Mouse (Mus musculus): Measurements from ENCODE around the gene C8b.

C8b gene

DNA sequence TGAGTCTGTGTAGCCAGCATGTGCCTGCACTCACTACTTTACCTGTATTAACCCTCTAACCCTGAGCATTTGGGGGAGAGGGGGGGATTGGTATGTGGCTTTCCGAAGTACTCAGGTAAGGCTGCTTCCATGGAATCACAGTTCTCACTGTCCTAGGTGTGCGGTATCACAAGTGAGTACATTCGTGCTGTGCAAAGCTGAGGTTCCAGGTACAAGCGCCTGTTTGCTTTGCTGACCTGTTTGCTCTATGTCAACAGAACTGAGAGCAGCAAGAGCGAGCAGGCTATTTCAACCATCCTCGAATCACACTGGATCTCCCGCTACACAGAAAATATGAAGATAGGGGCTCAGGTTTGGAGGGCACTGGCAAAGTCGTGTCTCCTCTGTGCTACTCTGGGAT is at the start of gene C8b:
Gene C8b (plus strand): TSS at position 253 of the 400 bp plus-strand sequence.
- no peak for DNase-seq (ENCODE audit: low spot score in 2 of 2)

- DNase-seq (ENCODE audit: low spot score in 2 of 2), result no peak
Measured at GRCm38 (mm10) chr4:104716506-104716905, 49.6 kb upstream of the C8b start.

DNA sequence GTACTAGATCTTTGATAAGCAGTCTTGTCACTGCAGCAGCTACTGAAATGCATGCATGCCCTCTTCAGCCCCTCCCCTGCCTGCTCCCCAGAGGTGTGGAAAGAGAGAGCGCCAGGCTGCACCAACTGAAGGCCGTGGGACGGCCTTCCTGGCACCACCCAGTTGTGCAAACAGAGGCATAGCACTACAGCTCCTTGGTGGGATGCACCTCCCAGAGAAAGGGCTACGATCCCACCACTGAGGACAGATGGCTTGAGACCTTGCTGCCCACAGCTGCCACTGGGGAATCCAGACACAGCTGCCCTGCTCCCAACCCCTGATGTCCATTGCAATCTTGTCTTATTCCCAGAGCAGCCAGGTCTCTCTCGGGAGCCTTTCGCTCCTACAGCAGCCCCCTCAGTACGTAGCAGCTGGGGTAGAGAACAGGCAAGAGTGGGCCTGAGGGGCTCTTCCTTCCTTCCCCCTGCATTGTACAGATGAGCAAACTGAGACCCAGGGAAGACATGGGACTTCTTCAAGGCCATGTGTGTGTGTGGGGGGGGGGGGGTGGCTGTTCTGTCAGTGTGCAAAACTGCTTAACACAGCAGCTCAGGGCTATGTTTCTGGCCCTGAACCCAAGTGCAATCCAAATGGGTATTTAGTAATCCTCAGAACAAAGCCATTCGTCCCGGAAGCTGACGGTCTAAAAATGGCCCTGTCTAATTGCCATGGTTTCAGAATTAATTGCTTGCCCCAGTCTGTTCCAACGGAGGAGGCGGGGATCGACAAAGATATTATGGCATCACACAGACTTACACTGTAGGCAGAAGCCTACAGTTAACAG is 46.9 kb upstream of the C8b start:
- no peak for DNase-seq (ENCODE audit: low spot score in 2 of 2)

GRCm38 (mm10) chr4:104723527-104724045 is 42.5 kb upstream of the C8b start:
- no peak for DNase-seq (ENCODE audit: low spot score in 2 of 2)

GRCm38 (mm10) chr4:104724258-104724657 is 41.9 kb upstream of the C8b start:
- no peak for DNase-seq (ENCODE audit: low spot score in 2 of 2)

- no peak for DNase-seq (ENCODE audit: low spot score in 2 of 2)
Measured at GRCm38 (mm10) chr4:104725673-104726072, 40.4 kb upstream of the C8b start.

GRCm38 (mm10) chr4:104729185-104729584 is 36.9 kb upstream of the C8b start:
- DNase-seq (ENCODE audit: low spot score in 2 of 2), result no peak

- no peak for DNase-seq (ENCODE audit: low spot score in 2 of 2)
Measured at GRCm38 (mm10) chr4:104746500-104746899, 19.6 kb upstream of the C8b start.

DNA sequence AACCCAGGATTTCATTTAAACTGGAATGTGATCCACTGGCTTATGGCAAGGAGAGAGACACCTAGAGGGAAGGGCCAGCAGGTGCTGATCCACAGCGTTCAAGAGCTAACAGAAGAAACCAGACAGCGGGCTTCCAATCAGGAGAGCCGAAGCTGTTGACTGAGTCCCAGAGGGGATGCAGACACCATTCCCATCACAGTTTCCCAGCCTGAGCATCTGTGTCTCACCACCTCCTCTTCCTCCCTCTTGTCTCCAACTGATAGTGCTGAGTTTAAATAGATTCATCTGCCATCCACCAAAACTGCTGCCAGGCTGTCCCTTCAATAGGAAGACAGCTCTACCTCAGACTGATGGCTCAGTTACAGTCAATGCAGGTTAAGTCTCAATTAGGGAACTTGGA is 12.0 kb upstream of the C8b start:
- no peak for DNase-seq (ENCODE audit: low spot score in 2 of 2)

GRCm38 (mm10) chr4:104760878-104761624 is 5.1 kb upstream of the C8b start:
- no peak for DNase-seq (ENCODE audit: low spot score in 2 of 2)

DNA sequence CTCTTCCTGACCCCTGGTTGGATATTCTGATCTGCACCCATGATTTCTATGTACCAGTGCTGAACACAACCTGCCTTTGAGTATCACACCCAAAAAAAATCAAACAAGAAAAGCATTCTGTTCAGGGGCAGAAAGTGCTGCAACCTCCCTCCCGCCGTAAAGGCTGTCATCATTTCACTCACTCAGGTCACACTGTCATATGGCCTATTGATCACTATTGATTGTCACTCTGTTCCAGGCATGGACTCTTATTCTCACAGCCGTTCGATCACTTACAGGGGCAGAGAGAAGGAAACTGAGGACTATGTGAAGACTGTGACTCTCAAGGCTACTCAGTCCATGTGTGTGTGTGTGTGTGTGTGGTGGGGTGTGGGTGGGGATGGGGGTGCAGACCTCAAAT is 2.1 kb downstream of the C8b start:
- no peak for DNase-seq (ENCODE audit: low spot score in 2 of 2)

GRCm38 (mm10) chr4:104769602-104770001 is 3.5 kb downstream of the C8b start:
- DNase-seq (ENCODE audit: low spot score in 2 of 2), result no peak

- DNase-seq (ENCODE audit: low spot score in 2 of 2), result no peak
Measured at GRCm38 (mm10) chr4:104770331-104770730, 4.2 kb downstream of the C8b start.

- DNase-seq (ENCODE audit: low spot score in 2 of 2), result no peak
Measured at GRCm38 (mm10) chr4:104775601-104776000, 9.5 kb downstream of the C8b start.

GRCm38 (mm10) chr4:104779460-104779859 is 13.3 kb downstream of the C8b start:
- no peak for DNase-seq (ENCODE audit: low spot score in 2 of 2)

DNA sequence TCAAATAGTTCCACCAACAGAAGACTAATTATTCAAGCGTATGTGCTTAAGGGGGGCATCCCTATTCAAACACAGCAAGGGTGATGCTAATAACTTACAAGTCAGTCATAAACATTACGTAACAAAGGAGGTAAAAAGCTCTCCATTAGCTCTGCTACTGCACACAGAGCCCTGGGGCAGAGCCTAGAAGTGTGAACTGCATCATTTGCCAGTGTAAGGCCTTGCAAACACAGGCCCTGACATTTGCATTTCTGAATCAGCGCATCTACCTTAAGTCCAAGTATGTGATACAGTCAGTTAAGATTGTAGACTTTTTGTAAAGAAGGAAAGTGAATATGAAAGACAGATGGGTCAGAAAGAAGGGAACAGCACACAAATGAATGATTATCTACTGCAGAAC is 15.3 kb downstream of the C8b start:
- DNase-seq (ENCODE audit: low spot score in 2 of 2), result no peak

DNA sequence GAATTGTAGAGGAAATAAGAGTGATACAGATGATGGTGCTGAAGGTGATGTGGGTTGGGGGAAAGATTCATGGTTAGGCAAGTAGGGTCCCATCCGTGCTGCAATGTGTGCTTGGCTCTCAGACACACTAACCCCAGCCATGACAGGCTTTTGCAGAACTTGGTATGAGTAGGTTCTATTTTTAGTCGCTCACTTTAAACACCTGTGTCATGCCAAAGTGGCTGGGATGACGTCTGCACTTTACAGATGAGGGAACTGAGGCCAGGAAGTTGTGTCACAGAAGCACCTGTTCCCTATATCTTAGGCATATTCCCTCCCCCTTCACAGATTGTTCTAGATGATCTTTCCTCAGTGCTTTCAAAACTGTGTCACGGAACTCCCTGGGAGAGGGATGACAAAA is 16.2 kb downstream of the C8b start:
- DNase-seq (ENCODE audit: low spot score in 2 of 2), result no peak

DNA sequence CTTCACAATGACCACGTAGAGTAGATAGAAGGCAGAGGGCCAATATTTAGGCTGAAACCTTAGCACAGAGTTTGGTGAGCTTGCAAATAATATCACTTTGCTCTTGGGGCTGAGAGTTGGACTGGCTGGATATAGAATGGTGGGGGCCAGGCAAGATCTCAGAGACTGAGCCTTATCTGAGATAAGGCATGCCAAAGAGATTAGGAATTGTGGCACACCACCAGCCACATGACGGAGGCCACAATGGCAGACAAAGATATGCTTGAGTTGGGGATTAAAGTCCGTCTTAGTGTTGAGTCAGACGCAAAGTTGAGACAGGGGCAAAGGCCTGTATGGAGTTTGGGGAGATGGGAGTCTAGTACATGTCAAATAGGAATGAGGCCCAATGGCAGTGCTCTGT is 26.0 kb downstream of the C8b start:
- DNase-seq (ENCODE audit: low spot score in 2 of 2), result no peak

- no peak for DNase-seq (ENCODE audit: low spot score in 2 of 2)
Measured at GRCm38 (mm10) chr4:104798951-104799350, 32.8 kb downstream of the C8b start.

GRCm38 (mm10) chr4:104801625-104802024 is 35.5 kb downstream of the C8b start:
- DNase-seq (ENCODE audit: low spot score in 2 of 2), result no peak

- DNase-seq (ENCODE audit: low spot score in 2 of 2), result no peak
Measured at GRCm38 (mm10) chr4:104804100-104804499, 38.0 kb downstream of the C8b start.

DNA sequence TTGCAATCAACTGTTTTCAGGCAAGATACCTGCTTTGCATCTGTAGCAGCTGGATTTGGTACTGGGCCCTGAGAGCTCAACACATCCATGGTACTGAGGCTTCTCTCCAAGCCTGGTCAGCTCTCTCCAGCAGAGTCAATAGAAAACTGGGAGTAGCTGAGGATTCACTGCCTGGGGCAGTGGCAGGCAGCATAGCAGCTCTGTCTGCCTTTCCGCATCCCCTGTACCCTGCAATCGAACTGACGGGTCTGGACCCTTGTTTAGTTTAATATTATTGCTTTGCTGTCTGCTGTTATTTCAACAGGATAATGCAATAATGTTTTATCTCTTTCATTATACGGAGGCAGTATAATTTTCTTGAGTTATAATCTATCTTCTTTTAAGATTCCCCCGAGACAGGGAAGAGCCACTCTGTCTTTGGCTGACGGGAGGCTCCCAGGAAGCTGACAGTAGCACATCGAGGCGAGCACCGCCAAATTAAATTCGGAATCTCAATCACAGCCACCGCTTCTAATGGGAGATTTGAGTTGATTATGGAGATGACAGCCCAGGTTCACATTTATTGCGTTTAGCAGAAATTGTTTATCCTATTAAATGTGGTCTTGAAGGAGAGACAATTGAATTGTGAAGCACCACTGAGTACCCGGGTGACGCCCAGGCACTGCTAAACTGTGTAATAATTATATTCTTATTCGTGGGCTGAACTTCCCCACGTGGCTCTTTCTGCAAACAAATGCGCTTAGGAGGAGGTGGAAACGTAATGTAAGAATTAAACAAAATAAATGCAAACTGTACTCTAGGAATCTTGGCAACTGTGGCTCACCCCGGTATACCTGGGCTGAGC is 39.5 kb downstream of the C8b start:
- no peak for DNase-seq (ENCODE audit: low spot score in 2 of 2)

Data from spleen, postnatal 4 days (tissue).